Mouse (Mus musculus): Measurements from ENCODE around the gene Aven. TPM values are rescaled to one million over a fixed set of nuclear protein-coding genes. Genes with fewer than 3 reads are reported as not detected.

The Aven gene
- polyA plus RNA-seq, 1 experiment from 2014 or later: 10.6 TPM

DNA sequence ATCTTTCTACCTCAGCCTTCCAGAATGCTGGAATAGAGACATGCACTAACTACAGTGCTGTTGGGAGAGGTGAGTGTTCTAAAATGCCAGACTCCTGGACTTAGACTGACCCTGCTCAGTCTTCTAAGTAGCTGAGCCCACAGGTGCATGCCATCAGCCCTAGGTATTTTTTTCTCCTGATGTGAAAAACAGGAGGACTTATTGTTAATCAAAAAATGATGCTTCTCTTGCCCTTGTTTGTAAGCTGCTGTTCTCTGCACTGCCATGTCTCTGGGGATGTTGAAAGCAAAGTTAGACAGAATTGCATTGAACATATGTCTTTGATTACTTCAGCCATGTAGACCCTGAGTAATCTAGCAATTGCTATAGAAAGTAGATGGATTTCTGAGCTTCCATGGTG, 64.7 kb downstream of the Aven start:
- H3K79me2 ChIP-seq (ENCODE audit: inconsistent target): no peaks in the 10 kb centered on the region
- H3K4me3 ChIP-seq (ENCODE audit: inconsistent target): no peak overlapping the region
- H3K27ac ChIP-seq: no peak overlapping the region
- H3K36me3 ChIP-seq (ENCODE audit: inconsistent target): no peaks in the 10 kb centered on the region

DNA sequence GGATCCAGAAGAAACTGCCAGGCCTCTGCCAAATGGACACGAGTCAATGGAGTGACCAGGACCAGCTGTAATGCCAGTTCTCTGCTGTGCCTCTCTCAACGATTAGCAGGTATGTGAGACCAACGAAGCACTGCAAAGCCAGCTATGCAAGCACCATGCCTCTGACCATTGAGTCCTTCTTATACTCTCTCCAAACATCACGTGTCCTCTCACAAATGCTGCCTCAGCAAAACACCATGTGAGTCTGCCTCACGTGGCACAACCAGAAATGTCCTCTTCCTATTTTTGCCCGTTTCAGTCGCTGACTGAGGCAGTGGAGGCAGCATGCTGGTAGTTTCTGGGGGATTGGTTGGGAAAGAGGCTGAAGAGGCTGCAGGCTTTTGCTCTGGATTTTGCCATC, 68.8 kb downstream of the Aven start:
- WGBS (ENCODE audit: missing documents): 83% methylated on average over 7 of the region's 7 CpGs
- no peaks in the 10 kb centered on the region for H3K36me3 ChIP-seq (ENCODE audit: inconsistent target)
- no peaks in the 10 kb centered on the region for H3K79me2 ChIP-seq (ENCODE audit: inconsistent target)
- H3K4me3 ChIP-seq (ENCODE audit: inconsistent target): no peak overlapping the region
- H3K27ac ChIP-seq: peak overlapping the region; percentile 13; the same call in 1 of the 2 replicates

DNA sequence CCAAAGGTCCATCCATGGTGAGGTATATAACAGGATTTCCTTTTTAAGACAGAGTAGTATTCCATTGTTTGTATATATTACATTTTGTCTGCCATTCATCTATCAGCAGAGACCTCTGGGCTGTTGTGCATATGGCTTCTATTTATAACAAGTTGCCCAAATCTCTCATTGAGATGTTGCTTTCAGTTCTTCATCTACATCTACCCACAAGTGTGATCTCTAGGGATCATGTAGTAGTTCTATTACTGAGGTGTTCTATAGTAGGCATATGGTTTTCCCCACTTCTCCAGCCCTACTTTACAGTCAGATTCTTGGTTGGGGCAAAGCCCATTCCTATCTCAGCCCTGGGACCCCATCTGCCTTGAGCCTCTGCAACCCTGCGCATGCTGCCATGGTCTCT, 72.3 kb downstream of the Aven start:
- H3K79me2 ChIP-seq (ENCODE audit: inconsistent target): no peaks in the 10 kb centered on the region
- no peaks in the 10 kb centered on the region for H3K36me3 ChIP-seq (ENCODE audit: inconsistent target)
- no peak overlapping the region for H3K4me3 ChIP-seq (ENCODE audit: inconsistent target)
- 100% methylated on average over 1 of the region's 1 CpGs for WGBS (ENCODE audit: missing documents)
- no peak overlapping the region for H3K27ac ChIP-seq

DNA sequence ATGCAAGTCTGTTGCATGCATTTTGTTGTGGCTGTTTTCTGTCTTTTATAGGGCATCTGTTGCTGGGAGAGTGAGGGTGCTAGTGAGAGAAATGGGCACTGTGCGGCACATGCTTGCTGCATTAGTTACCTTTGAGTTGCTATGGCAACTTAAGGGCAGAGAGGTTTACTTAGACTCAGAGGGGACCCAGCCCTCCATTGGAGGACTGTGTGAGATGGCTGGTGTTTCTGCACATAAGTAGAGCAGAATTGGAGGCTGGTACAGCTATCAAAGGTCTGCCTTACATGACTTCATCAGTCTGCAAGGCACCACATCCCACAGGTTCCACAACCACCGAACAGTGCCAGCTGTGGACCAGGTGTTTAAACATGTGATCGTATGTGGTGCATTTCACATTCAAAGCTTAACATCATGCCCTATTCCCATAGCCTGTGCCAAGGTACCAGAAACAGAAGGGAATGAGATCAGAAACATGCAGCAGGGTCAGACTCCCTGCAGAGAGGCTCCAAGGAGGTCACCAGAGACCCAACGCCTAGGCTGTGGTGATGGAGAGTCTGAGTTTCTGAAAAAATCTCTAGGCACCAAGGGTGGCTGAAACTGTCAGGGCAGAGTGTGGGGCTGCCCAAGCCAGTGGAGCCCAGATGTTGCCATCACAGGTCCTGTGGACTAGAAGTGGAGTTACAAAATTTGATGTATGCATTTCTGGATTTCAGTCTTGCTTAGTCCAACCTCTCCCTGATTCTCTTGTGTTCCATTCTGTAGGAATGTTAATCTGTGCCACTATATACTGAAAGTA, 73.7 kb downstream of the Aven start:
- WGBS (ENCODE audit: missing documents): 97% methylated on average over 4 of the region's 4 CpGs
- no peaks in the 10 kb centered on the region for H3K79me2 ChIP-seq (ENCODE audit: inconsistent target)
- no peak overlapping the region for H3K27ac ChIP-seq
- no peak overlapping the region for H3K4me3 ChIP-seq (ENCODE audit: inconsistent target)
- H3K36me3 ChIP-seq (ENCODE audit: inconsistent target): no peaks in the 10 kb centered on the region

DNA sequence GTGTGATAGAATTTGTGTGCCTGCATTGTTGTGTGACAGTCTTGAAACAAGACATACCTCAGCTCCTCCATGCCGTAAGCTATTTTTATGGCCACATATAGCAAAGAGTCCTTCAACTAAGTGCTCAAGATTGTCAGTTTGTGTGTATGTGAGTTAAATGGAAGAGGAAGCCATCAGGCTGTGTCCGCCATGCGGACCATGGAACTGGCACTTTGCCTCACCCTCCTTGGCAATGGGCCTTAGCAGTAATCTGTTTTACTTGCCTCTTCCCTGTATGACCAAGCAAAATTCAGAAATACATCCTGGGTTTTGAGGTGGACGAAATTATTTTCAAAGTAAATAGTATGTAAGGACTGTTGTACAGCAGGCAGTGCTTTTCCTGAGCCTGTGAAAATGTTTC, 75.0 kb downstream of the Aven start:
- H3K27ac ChIP-seq: no peak overlapping the region
- H3K36me3 ChIP-seq (ENCODE audit: inconsistent target): no peaks in the 10 kb centered on the region
- 84% methylated on average over 4 of the region's 4 CpGs for WGBS (ENCODE audit: missing documents)
- H3K4me3 ChIP-seq (ENCODE audit: inconsistent target): no peak overlapping the region
- H3K79me2 ChIP-seq (ENCODE audit: inconsistent target): no peaks in the 10 kb centered on the region

DNA sequence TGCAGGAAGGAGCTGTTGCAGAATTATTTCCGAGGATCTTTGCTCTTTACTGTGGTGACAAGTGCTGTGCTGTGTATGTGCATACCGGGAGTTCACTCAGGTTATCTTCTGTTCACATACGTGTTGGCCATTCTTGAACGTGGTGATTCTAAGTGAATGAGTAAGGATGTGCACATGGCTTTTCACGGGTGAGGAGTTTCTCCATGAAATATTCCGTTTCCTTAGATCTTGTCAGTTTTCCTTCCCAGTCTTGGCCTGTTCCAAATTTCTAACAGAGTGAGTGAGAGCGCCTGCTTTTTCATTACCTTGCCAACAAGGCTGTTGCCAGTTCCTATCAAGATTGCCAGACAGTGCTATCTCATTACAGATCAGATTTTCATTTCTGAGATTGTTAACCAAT, 98.2 kb downstream of the Aven start:
- H3K27ac ChIP-seq: no peak overlapping the region
- H3K36me3 ChIP-seq (ENCODE audit: inconsistent target): no peaks in the 10 kb centered on the region
- no peak overlapping the region for H3K4me3 ChIP-seq (ENCODE audit: inconsistent target)
- 90% methylated on average over 7 of the region's 7 CpGs for WGBS (ENCODE audit: missing documents)
- no peaks in the 10 kb centered on the region for H3K79me2 ChIP-seq (ENCODE audit: inconsistent target)

DNA sequence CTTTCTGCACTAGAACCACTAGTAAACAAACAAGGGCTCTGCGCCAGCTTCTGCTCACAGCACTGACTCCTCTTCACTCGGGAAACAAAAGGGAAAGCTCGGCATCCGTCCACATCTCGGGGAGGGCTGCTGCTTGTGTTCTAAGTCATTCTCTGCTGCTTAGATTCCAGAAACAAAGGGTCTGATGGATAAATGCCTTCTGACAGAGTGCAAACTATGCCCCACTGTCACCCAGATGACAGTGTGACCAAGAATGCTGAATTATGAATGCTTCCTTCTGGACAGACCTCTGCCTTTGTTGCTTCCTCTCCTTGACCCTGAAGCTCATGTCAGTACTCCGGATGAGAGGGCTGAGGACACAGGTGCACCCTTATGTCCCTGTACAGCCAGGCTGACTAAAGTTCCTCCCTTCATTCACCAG, 98.7 kb downstream of the Aven start:
- no peak overlapping the region for H3K4me3 ChIP-seq (ENCODE audit: inconsistent target)
- no peak overlapping the region for H3K27ac ChIP-seq
- WGBS (ENCODE audit: missing documents): 92% methylated on average over 6 of the region's 6 CpGs
- no peaks in the 10 kb centered on the region for H3K79me2 ChIP-seq (ENCODE audit: inconsistent target)
- H3K36me3 ChIP-seq (ENCODE audit: inconsistent target): no peaks in the 10 kb centered on the region

DNA sequence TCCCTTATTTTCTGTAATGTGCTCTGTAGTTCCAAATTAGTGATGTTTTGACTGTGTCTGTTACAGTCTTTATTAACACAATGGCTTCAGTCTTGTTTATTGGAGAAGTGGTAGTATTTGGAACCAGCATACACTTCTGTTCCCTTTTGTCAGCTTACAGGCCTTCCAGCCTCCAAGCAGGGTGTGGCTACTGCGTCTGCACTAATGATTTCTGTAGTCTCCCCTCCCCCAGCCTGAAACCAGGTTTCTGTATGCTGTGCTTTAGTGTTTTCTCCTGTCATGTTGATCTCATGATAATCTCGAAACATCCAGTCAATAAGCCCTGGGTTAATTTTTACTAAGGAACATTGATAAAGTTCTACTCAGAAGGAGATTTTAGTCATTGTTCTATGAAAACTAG, 100.6 kb downstream of the Aven start:
- Histone ChIP-seq H3K27ac (no peak overlapping the region), H3K4me3 (ENCODE audit: inconsistent target) (no peak overlapping the region), H3K79me2 (ENCODE audit: inconsistent target) (no peaks in the 10 kb centered on the region), H3K36me3 (ENCODE audit: inconsistent target) (no peaks in the 10 kb centered on the region)
- WGBS (ENCODE audit: missing documents): 61% methylated on average over 2 of the region's 2 CpGs

DNA sequence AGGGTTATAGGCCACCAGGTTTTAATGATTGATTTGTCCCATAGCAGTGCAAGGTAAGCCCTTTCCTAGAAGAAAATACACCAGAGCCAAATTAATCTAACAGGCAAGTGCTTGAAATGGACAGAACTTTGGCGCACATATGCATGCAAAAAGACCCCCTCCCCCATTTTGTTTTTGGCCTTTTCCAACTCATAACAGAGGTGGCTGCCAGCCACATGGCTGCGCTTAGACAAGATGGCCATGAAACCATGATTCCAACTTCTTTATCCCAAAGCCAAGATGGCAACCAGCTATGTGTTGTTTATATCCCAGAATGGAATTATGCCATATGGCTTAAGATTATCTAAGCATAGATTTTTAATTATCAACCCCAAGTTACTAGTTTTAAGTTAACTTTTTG, 101.0 kb downstream of the Aven start:
- Histone ChIP-seq H3K4me3 (ENCODE audit: inconsistent target) (no peak overlapping the region), H3K36me3 (ENCODE audit: inconsistent target) (no peaks in the 10 kb centered on the region), H3K27ac (no peak overlapping the region), H3K79me2 (ENCODE audit: inconsistent target) (no peaks in the 10 kb centered on the region)
- WGBS (ENCODE audit: missing documents): 100% methylated on average over 2 of the region's 2 CpGs

DNA sequence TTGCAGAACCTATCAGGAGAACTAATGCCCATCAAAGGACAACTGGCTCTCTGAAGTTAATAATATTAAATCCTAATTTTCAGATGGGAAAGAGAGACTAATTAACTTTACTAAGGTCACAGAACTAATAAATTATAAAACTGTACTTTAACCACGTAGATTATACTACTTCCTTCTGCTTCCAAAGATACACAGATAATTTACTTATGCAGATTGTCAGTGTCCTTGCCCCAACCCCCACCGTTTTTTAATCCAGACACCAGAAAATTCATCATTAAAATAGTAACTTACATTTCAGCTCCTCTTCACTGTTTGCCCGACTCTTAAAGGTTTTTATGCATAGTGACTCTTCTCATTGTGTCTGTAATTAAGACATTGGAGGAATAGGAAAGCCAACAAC, 103.0 kb downstream of the Aven start:
- Histone ChIP-seq H3K27ac (no peak overlapping the region), H3K4me3 (ENCODE audit: inconsistent target) (no peak overlapping the region), H3K79me2 (ENCODE audit: inconsistent target) (no peaks in the 10 kb centered on the region), H3K36me3 (ENCODE audit: inconsistent target) (no peaks in the 10 kb centered on the region)
- 47% methylated on average over 3 of the region's 3 CpGs for WGBS (ENCODE audit: missing documents)

DNA sequence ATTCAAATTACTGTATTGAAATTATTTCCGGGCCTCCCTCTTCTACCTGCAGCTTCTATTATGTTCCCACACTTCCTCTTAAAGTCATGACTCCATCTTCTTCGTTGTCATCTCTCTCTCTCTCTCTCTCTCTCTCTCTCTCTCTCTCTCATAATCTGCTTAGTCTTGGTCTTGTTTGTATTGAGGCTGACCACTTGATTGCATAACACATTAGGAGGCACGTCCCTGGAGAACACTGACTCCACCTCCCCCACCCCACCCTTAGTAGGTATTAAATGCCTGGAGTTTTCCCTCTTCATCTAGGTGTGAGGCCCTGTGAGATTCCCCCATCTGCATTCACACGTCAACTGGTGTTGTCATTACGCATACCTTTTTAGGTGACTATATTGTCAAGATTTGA, 103.7 kb downstream of the Aven start:
- Histone ChIP-seq H3K27ac (no peak overlapping the region), H3K36me3 (ENCODE audit: inconsistent target) (no peaks in the 10 kb centered on the region), H3K4me3 (ENCODE audit: inconsistent target) (no peak overlapping the region), H3K79me2 (ENCODE audit: inconsistent target) (no peaks in the 10 kb centered on the region)
- WGBS (ENCODE audit: missing documents): 55% methylated on average over 5 of the region's 5 CpGs

DNA sequence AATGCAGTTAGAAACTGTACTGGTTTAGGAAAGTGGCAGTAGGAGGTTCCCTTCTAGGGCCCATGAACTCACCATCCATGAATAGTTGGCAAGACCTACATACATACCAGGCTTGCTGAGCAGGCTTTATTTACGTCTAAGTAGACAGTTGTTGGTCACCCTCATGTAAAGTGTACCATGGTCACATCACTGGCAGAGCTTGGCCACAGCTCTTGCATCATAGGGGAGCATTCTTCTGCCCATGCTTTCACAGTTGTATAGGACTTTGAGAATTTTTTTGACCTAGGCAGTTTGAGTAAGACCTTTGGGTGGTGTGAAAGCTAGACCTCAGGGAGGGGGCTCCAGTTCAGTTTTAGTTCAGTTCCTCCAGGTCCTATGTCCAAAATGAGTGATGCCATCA, 104.3 kb downstream of the Aven start:
- Histone ChIP-seq H3K36me3 (ENCODE audit: inconsistent target) (no peaks in the 10 kb centered on the region), H3K79me2 (ENCODE audit: inconsistent target) (no peaks in the 10 kb centered on the region), H3K4me3 (ENCODE audit: inconsistent target) (no peak overlapping the region), H3K27ac (no peak overlapping the region)
- 33% methylated on average over 1 of the region's 1 CpGs for WGBS (ENCODE audit: missing documents)

DNA sequence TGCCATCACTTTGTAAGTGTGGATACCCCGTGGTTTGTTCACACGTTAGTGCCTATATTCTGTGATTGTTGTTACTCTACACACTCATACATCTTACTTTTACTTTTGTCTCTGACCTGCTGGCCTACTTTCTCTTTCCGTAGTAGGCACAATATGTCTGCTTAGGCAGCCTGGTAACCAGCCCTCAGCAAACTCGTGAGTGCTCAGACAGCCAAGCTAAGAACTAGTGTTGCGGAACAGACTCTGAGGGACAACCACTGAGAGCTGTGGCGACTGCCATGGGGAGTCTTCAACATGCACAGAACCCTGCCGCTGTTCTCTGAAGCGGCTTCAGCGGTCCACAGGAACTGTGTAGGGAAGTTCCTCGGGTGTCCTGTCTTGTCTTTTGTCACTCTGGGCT, 107.5 kb downstream of the Aven start:
- 86% methylated on average over 10 of the region's 10 CpGs for WGBS (ENCODE audit: missing documents)
- H3K79me2 ChIP-seq (ENCODE audit: inconsistent target): no peaks in the 10 kb centered on the region
- H3K4me3 ChIP-seq (ENCODE audit: inconsistent target): no peak overlapping the region
- no peaks in the 10 kb centered on the region for H3K36me3 ChIP-seq (ENCODE audit: inconsistent target)
- no peak overlapping the region for H3K27ac ChIP-seq

DNA sequence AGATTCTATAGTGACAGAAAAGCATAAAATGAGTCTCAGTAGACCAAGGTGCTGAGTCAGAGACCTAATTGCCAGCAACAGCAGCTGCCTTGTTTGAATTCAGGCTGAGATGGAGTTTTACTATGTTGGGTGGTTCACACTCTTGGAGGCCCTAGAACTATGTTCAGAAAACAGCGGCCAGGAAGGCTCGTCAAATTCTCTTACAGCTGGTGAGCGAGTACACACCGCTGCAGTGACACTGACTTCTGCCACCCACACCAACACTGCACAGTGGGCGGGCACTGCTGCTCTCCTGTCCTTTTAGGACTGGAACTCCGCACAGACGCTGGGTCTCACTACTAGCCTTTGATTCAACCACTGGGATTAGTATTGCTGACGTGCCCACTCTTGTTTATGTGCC, 109.7 kb downstream of the Aven start:
- Histone ChIP-seq H3K36me3 (ENCODE audit: inconsistent target) (no peaks in the 10 kb centered on the region), H3K4me3 (ENCODE audit: inconsistent target) (no peak overlapping the region), H3K79me2 (ENCODE audit: inconsistent target) (no peaks in the 10 kb centered on the region), H3K27ac (no peak overlapping the region)
- WGBS (ENCODE audit: missing documents): 94% methylated on average over 8 of the region's 8 CpGs

DNA sequence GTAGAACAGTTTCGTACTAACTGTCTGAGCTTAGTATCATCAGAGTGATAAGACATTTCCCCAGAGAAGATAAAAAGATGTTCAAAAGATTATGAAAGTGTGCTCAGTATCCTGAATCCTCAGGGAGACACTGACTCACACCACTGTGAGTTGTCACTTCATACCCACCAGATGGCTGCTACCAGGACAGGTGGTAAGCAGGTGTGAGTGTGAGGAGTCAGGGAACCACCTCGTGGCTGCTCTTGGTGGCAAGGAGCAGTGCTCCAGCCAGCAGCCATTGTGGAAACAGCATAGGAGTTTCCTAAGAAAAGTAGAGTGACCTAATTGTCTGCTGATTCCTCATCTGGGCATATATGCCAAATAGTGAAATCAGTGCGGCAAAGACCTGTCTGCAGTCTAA, 113.8 kb downstream of the Aven start:
- Histone ChIP-seq H3K4me3 (ENCODE audit: inconsistent target) (no peak overlapping the region), H3K36me3 (ENCODE audit: inconsistent target) (no peaks in the 10 kb centered on the region), H3K27ac (no peak overlapping the region), H3K79me2 (ENCODE audit: inconsistent target) (no peaks in the 10 kb centered on the region)
- 95% methylated on average over 3 of the region's 3 CpGs for WGBS (ENCODE audit: missing documents)

DNA sequence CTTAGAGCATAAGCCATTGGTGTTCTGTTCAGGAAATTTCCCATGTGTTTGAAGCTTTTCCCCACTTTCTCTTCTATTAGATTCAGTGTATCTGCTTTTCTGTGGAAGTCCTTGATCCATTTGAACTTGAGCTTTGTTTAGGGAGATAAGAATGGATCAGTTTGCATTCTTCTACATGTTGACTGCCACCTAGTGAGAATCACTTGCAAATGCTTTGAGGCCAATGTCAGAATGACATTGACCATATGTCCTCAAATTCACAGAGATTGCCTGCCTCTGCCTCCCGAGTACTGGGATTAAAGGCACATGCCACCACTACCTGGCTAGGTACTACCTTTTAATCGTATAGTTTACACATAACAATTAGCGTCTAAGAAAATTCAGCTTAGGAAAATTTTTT, 119.9 kb downstream of the Aven start:
- H3K4me3 ChIP-seq (ENCODE audit: inconsistent target): no peak overlapping the region
- 89% methylated on average over 3 of the region's 3 CpGs for WGBS (ENCODE audit: missing documents)
- H3K79me2 ChIP-seq (ENCODE audit: inconsistent target): no peaks in the 10 kb centered on the region
- H3K36me3 ChIP-seq (ENCODE audit: inconsistent target): no peaks in the 10 kb centered on the region
- H3K27ac ChIP-seq: no peak overlapping the region
